Mouse (Mus musculus) heart, adult 2 months (tissue): Measurements from ENCODE around the gene Slc51b.

Experiments
- CTCF ChIP-seq: fragments of 200-600 bp; IDR thresholded peaks from 2 replicates; pipeline ENCODE4 v1.8.1; 2022; ENCODE audit warnings: antibody characterized with exemption, mild to moderate bottlenecking, moderate library complexity
- POLR2A ChIP-seq: fragments of 200-500 bp; IDR thresholded peaks from 2 replicates; pipeline ENCODE4 v1.6.1; 2011; ENCODE audit warnings: mild to moderate bottlenecking, low read depth, low read length, control low read depth; ENCODE audit not compliant: insufficient read depth

- TF ChIP-seq POLR2A (no peak), CTCF (no peak)
Measured at GRCm38 (mm10) chr9:65460198-65460597, 37.4 kb upstream of the Slc51b start.
